17 mouse cellular contexts compared by ENCODE assay signal in genomic region chr3:41582256-41582655, GRCm38 (mm10). TPM values are rescaled to one million over a fixed set of nuclear protein-coding genes. Genes with fewer than 3 reads are reported as not detected.
A peak's percentile ranks its signal among the peaks of the same experiment; 100 is the strongest.
DNase-seq lines count a peak whose midpoint lies in the region; ATAC-seq and TF ChIP-seq lines count a peak whose summit lies in the region.
"Had no signal": no experiment of that assay in that cellular context is flagged by ENCODE, and none has a peak within 500 bp of the region (broad histone marks: within the 10 kb centered on the region; RNA-seq: fewer than 3 reads in every experiment).

No protein-coding gene starts in this region.

- DNase-seq in kidney, adult 2 months = no peak
- DNase-seq in kidney, adult 9 months = no peak
- no peak for DNase-seq in stomach, postnatal 0 days (ENCODE audit: low spot score)
- DNase-seq in liver, embryonic 13.5 days = no peak
- DNase-seq in layer of hippocampus, adult 9-10 months (ENCODE audit: low spot score) = no peak
- no peak for DNase-seq in embryo, embryonic 10 days (ENCODE audit: low spot score)
- DNase-seq: adrenal gland, adult 8-10 months; cerebellum, adult 2 months; heart, adult 18-20 months; left cerebral cortex, postnatal 4 days; lung, embryonic 14.5 days; right cerebral cortex, postnatal 25 days; thymus, postnatal 25 days had no signal

- TF ChIP-seq EP300 in stomach, postnatal 0 days (optimal IDR thresholded peaks at IDR 0.05) = no peak

- no peaks in the 10 kb centered on the region for H3K9me3 ChIP-seq in stomach, embryonic 15.5 days
- H3K9me3 ChIP-seq in stomach, postnatal 0 days (ENCODE audit: control insufficient read depth, low read length) = no peaks in the 10 kb centered on the region
- H3K9me3 ChIP-seq in liver, embryonic 13.5 days (replicated peaks) = no peaks in the 10 kb centered on the region
- H3K9me3 ChIP-seq: forebrain, embryonic 10.5 days; hindbrain, embryonic 13.5 days had no signal

- WGBS in kidney, adult 2 months = 45% methylated on average over 7 of the region's 7 CpGs
- WGBS in stomach, embryonic 15.5 days = 60% methylated on average over 7 of the region's 7 CpGs
- 70% methylated on average over 7 of the region's 7 CpGs for WGBS in stomach, postnatal 0 days
- WGBS in liver, embryonic 13.5 days (ENCODE audit: insufficient replicate concordance) = 65% methylated on average over 7 of the region's 7 CpGs

- no peak overlapping the region for H3K9ac ChIP-seq in stomach, embryonic 15.5 days
- H3K9ac ChIP-seq in stomach, postnatal 0 days (ENCODE audit: low read length) = no peak overlapping the region
- no peak overlapping the region for H3K9ac ChIP-seq in liver, embryonic 13.5 days
- H3K9ac ChIP-seq: lung, embryonic 14.5 days had no signal

- no peak for TF ChIP-seq POLR2A in kidney, adult 2 months (IDR thresholded peaks at IDR 0.05; ENCODE audit: low read depth, low read length)

- TF ChIP-seq CTCF in kidney, adult 2 months (conservative IDR thresholded peaks at IDR 0.05; ENCODE audit: insufficient read depth, insufficient read length, low read depth, low read length) = no peak
- TF ChIP-seq CTCF in stomach, postnatal 0 days (IDR thresholded peaks at IDR 0.05; ENCODE audit: low read depth) = no peak

- H3K4me2 ChIP-seq in stomach, embryonic 15.5 days = no peak overlapping the region
- no peak overlapping the region for H3K4me2 ChIP-seq in stomach, postnatal 0 days (replicated peaks; ENCODE audit: low read depth)
- no peak overlapping the region for H3K4me2 ChIP-seq in liver, embryonic 13.5 days
- H3K4me2 ChIP-seq: hindbrain, embryonic 13.5 days; lung, embryonic 14.5 days had no signal

- peak overlapping the region; percentile 94 for H3K27ac ChIP-seq in kidney, adult 2 months (ENCODE audit: insufficient read depth, low read depth, low read length)
- 0 out of 2 replicates have a peak overlapping the region, but pooled peaks have one; percentile 21 for H3K27ac ChIP-seq in stomach, embryonic 15.5 days
- H3K27ac ChIP-seq in stomach, postnatal 0 days (replicated peaks) = no peak overlapping the region
- peak overlapping the region; percentile 82 for H3K27ac ChIP-seq in liver, embryonic 13.5 days
- H3K27ac ChIP-seq: forebrain, embryonic 10.5 days had no signal

- H3K36me3 ChIP-seq in kidney, adult 2 months (ENCODE audit: control insufficient read depth, insufficient read depth, low read length) = no peaks in the 10 kb centered on the region
- no peaks in the 10 kb centered on the region for H3K36me3 ChIP-seq in stomach, embryonic 15.5 days
- H3K36me3 ChIP-seq in stomach, postnatal 0 days (ENCODE audit: control insufficient read depth, insufficient read depth, low read length) = no peaks in the 10 kb centered on the region
- H3K36me3 ChIP-seq in liver, embryonic 13.5 days = peaks cover 20% of the 10 kb centered on the region
- H3K36me3 ChIP-seq: hindbrain, embryonic 13.5 days had no signal

- H3K27me3 ChIP-seq in kidney, adult 2 months (replicated peaks; ENCODE audit: control insufficient read depth, insufficient read depth, low read length) = no peaks in the 10 kb centered on the region
- H3K27me3 ChIP-seq in stomach, embryonic 15.5 days (replicated peaks) = no peaks in the 10 kb centered on the region
- no peaks in the 10 kb centered on the region for H3K27me3 ChIP-seq in stomach, postnatal 0 days (ENCODE audit: control insufficient read depth, insufficient read depth, low read length)
- no peaks in the 10 kb centered on the region for H3K27me3 ChIP-seq in liver, embryonic 13.5 days
- H3K27me3 ChIP-seq: hindbrain, embryonic 13.5 days had no signal

- H3K4me1 ChIP-seq in kidney, adult 2 months (ENCODE audit: control insufficient read depth, insufficient read depth, low read length) = peaks cover 68% of the 10 kb centered on the region
- H3K4me1 ChIP-seq in stomach, embryonic 15.5 days = peaks cover 24% of the 10 kb centered on the region
- no peaks in the 10 kb centered on the region for H3K4me1 ChIP-seq in stomach, postnatal 0 days (replicated peaks; ENCODE audit: control insufficient read depth, insufficient read depth)
- peaks cover 82% of the 10 kb centered on the region for H3K4me1 ChIP-seq in liver, embryonic 13.5 days (replicated peaks)

- no peak overlapping the region for H3K4me3 ChIP-seq in kidney, adult 2 months (ENCODE audit: insufficient read depth, low read depth, low read length)
- H3K4me3 ChIP-seq in stomach, embryonic 15.5 days (replicated peaks) = no peak overlapping the region
- H3K4me3 ChIP-seq in stomach, postnatal 0 days (ENCODE audit: low read depth, low read length) = no peak overlapping the region
- no peak overlapping the region for H3K4me3 ChIP-seq in liver, embryonic 13.5 days (replicated peaks)
- H3K4me3 ChIP-seq: forebrain, embryonic 10.5 days; hindbrain, embryonic 13.5 days had no signal

- ATAC-seq in stomach, embryonic 15.5 days (ENCODE audit: insufficient read depth, low FRiP score, low read depth) = no peak
- no peak for ATAC-seq in stomach, postnatal 0 days (ENCODE audit: low FRiP score, low TSS enrichment)
- no peak for ATAC-seq in liver, embryonic 13.5 days (ENCODE audit: low read depth)
- ATAC-seq: midbrain, embryonic 16.5 days had no signal

RNA-seq across cellular contexts. Expression of gene Jade1, which starts 26.7 kb away (rescaled TPM):
- 29.9 and 30.2 TPM in 2 replicates for polyA plus RNA-seq in kidney, adult 2 months (2012; rRNA removed)
- 17.0 and 17.5 TPM in 2 replicates for polyA plus RNA-seq in stomach, embryonic 15.5 days (2015; fragmentation: Nextera tagmentation; extraction: Ambion mirVana)
- polyA plus RNA-seq in stomach, postnatal 0 days (2015; fragmentation: Nextera tagmentation; extraction: Ambion mirVana) = 7.6 and 9.0 TPM in 2 replicates
- 11.3 and 12.7 TPM in 2 replicates for polyA plus RNA-seq in liver, embryonic 13.5 days (2015; fragmentation: Nextera tagmentation; extraction: Ambion mirVana)
